Mouse (Mus musculus) midbrain, postnatal 0 days (tissue): ENCODE results near the gene Krtap1-3. TPM values are rescaled to one million over a fixed set of nuclear protein-coding genes. Genes with fewer than 3 reads are reported as not detected.
"Not testable (repeated sequence)": the region's sequence is repeated elsewhere in the genome, so short reads cannot be mapped to it uniquely, and the experiment has no call there.

Experiments
- ATAC-seq: fragments of 200-750 bp; cut with Nextera tagmentation; 2 replicates; pipeline ENCODE4 v1.8.0; 2017; ENCODE audit warnings: moderate number of reproducible peaks, mild to moderate bottlenecking, moderate TSS enrichment, moderate library complexity; ENCODE audit not compliant: low FRiP score
- DNase-seq: peaks from one replicate; pipeline ENCODE4 v3.0.0-alpha.2; 2015; ENCODE audit warnings: low spot score
- H3K27ac ChIP-seq: fragments of 300-500 bp; sonication (generic); 2 replicates; pipeline ENCODE4 v1.5.1; 2014; ENCODE audit warnings: low read depth, mild to moderate bottlenecking, low read length, mixed read lengths
- H3K27me3 ChIP-seq: fragments of 300-500 bp; sonication (generic); 2 replicates; pipeline ENCODE4 v1.6.1; 2014; ENCODE audit warnings: low read length, control low read depth, mixed read lengths; ENCODE audit not compliant: insufficient read depth
- H3K36me3 ChIP-seq: fragments of 300-500 bp; sonication (generic); 2 replicates; pipeline ENCODE4 v1.6.1; 2014; ENCODE audit warnings: low read length, control low read depth, mixed read lengths; ENCODE audit not compliant: insufficient read depth
- H3K4me1 ChIP-seq: fragments of 300-500 bp; sonication (generic); 2 replicates; pipeline ENCODE4 v1.6.1; 2014; ENCODE audit warnings: mild to moderate bottlenecking, control low read depth, antibody characterized with exemption, low read length, mixed read lengths; ENCODE audit not compliant: insufficient read depth
- H3K4me2 ChIP-seq: fragments of 300-500 bp; sonication (generic); 2 replicates; pipeline ENCODE4 v1.6.1; 2014; ENCODE audit warnings: low read depth, mild to moderate bottlenecking, low read length, mixed read lengths; ENCODE audit not compliant: poor library complexity, severe bottlenecking
- H3K4me3 ChIP-seq: fragments of 300-500 bp; sonication (generic); 2 replicates; pipeline ENCODE4 v1.5.1; 2014; ENCODE audit warnings: low read depth, mild to moderate bottlenecking, low read length, moderate library complexity
- H3K9ac ChIP-seq: fragments of 300-500 bp; sonication (generic); replicated peaks from 2 replicates; pipeline ENCODE4 v1.6.1; 2014; ENCODE audit warnings: mild to moderate bottlenecking, low read length, moderate library complexity, mixed read lengths; ENCODE audit not compliant: poor library complexity, severe bottlenecking
- H3K9me3 ChIP-seq: fragments of 300-500 bp; sonication (generic); 2 replicates; pipeline ENCODE4 v1.6.1; 2016; ENCODE audit warnings: low read length, control low read depth
- CTCF ChIP-seq: IDR thresholded peaks from 2 replicates; pipeline ENCODE4 v1.5.1; 2016; ENCODE audit warnings: antibody characterized with exemption, mild to moderate bottlenecking
- WGBS: fragments of 180-500 bp; shearing (Covaris S2); extraction: QIAGEN DNeasy Blood & Tissue Kit; methylation state at CpG from one replicate; pipeline ENCODE4 v1.1.7; 2014; 5-methylcytosine and 5-hydroxymethylcytosine counted together
- polyA plus RNA-seq: library from polyadenylated mRNA; unstranded; fragments of >200 nt; fragmentation: Nextera tagmentation; extraction: Ambion mirVana; gene quantifications from 2 replicates; pipeline ENCODE4 v1.2.1, GENCODE M21; 2015
- total RNA-seq: library from RNA; depleted of rRNA; stranded (reverse); fragments of >200 nt; gene quantifications from 2 replicates; pipeline ENCODE4 v1.2.3, GENCODE M21; 2014

Gene Krtap1-3
- total and polyA plus RNA-seq, 2 experiments from 2014 or later, result not detected

- DNase-seq (no peak), ATAC-seq (no peak)
- no peak within 1 kb of the TSS for H3K4me2 ChIP-seq
- H3K9me3 ChIP-seq, result no peaks in the 10 kb centered on the region
- no peaks in the 10 kb centered on the region for H3K36me3 ChIP-seq
- no peaks in the 10 kb centered on the region for H3K27me3 ChIP-seq
- H3K4me1 ChIP-seq, result no peaks in the 10 kb centered on the region
- no peak for TF ChIP-seq CTCF
- no peak within 1 kb of the TSS for H3K4me3 ChIP-seq
- no peak within 1 kb of the TSS for H3K27ac ChIP-seq
- H3K9ac ChIP-seq, result no peak within 1 kb of the TSS
- 84% methylated on average over 4 of the region's 4 CpGs for WGBS
Observed at GRCm38 (mm10) chr11:99628138-99628537, 37.0 kb upstream of the Krtap1-3 start, which contains the start of gene Krtap4-1. Gene Krtap4-1 (minus strand): TSS chr11:99628238.

GRCm38 (mm10) chr11:99620335-99620734 is 29.2 kb upstream of the Krtap1-3 start, which contains the start of gene Gm11562:
Gene Gm11562 (minus strand): TSS chr11:99620435.
- no peak within 1 kb of the TSS for H3K4me2 ChIP-seq
- no peak for TF ChIP-seq CTCF

DNA sequence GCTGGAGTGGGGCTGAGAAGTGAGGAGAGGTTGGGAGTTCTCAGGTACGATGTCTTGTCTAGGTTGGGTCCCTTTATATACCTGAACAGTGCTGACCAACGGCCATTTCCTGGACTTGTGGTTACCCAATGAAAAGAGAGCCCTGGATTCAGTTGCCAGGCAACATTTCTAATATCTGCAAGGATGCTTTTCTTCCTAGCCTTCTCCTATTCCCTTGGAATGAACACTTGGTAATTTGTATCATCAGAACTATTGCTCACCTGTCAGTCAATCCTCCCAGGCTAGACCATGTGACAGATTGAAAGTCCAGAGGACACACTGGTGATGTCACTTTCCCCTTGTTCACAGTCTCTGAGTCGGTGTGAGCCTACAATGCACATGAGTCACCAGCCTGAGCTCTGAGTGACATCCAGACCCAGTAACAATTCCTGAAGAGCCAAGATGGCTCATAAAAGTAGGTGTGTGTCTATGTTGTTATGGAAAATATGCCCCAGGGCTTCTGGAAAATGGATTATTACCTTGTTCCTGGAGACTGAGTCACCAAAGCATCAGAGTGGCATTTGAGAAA is 23.7 kb upstream of the Krtap1-3 start, which contains the start of gene Krtap2-4:
Gene Krtap2-4, minus strand, starts transcription at position 51 of the 568 bp plus-strand sequence.
- H3K27ac ChIP-seq, result no peak within 1 kb of the TSS
- no peaks in the 10 kb centered on the region for H3K27me3 ChIP-seq
- no peak for ATAC-seq
- H3K4me2 ChIP-seq, result no peak within 1 kb of the TSS
- H3K4me1 ChIP-seq, result no peaks in the 10 kb centered on the region
- no peak within 1 kb of the TSS for H3K9ac ChIP-seq
- no peak for DNase-seq
- H3K36me3 ChIP-seq, result no peaks in the 10 kb centered on the region
- no peaks in the 10 kb centered on the region for H3K9me3 ChIP-seq
- WGBS, result 71% methylated on average over 3 of the region's 3 CpGs
- no peak for TF ChIP-seq CTCF
- no peak within 1 kb of the TSS for H3K4me3 ChIP-seq

More at GRCm38 (mm10) chr11:99620335-99620734, 29.2 kb upstream of the Krtap1-3 start, which contains the start of gene Gm11562:
- no peaks in the 10 kb centered on the region for H3K27me3 ChIP-seq
- 91% methylated on average over 2 of the region's 2 CpGs for WGBS
- DNase-seq, result no peak
- no peak within 1 kb of the TSS for H3K9ac ChIP-seq
- ATAC-seq, result no peak
- no peaks in the 10 kb centered on the region for H3K4me1 ChIP-seq
- no peak within 1 kb of the TSS for H3K4me3 ChIP-seq
- no peaks in the 10 kb centered on the region for H3K9me3 ChIP-seq
- no peaks in the 10 kb centered on the region for H3K36me3 ChIP-seq
- no peak within 1 kb of the TSS for H3K27ac ChIP-seq

- H3K4me2 ChIP-seq, H3K27ac ChIP-seq, H3K4me1 ChIP-seq, H3K4me3 ChIP-seq, H3K9me3 ChIP-seq, ATAC-seq, DNase-seq, H3K36me3 ChIP-seq, H3K27me3 ChIP-seq, H3K9ac ChIP-seq: not testable (repeated sequence)
- WGBS, result 60% methylated on average over 1 of the region's 2 CpGs
Observed at GRCm38 (mm10) chr11:99610089-99610488, 18.9 kb upstream of the Krtap1-3 start, which contains the start of gene Gm11937. Gene Gm11937 (minus strand): TSS chr11:99610189.

DNA sequence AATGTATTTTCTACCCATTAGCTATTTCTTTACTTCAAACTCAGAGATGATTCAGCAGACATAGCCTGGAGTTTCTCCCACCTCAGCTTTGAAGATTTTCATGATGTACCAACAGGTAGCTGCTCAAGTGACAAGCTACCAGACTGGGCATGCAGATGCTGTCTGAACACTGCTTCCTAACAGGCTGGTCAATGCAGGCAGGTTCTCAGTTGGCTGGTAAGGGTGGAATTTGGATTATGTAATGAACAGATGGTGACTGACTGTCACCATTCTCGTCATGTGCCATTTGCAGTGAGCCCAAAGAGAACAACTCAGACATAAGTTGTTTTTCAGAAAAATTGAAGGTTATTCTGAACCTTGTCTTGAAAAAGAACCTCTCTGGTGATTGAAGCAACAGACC is 18.0 kb upstream of the Krtap1-3 start:
- H3K27ac ChIP-seq, result no peak overlapping the region
- no peak overlapping the region for H3K4me3 ChIP-seq
- ATAC-seq (no peak), DNase-seq (peak; percentile 5)
- no peaks in the 10 kb centered on the region for H3K27me3 ChIP-seq
- no peaks in the 10 kb centered on the region for H3K36me3 ChIP-seq
- no peak overlapping the region for H3K9ac ChIP-seq
- no peaks in the 10 kb centered on the region for H3K9me3 ChIP-seq
- H3K4me1 ChIP-seq, result no peaks in the 10 kb centered on the region
- 78% methylated on average over 1 of the region's 1 CpGs for WGBS
- H3K4me2 ChIP-seq, result no peak overlapping the region
- TF ChIP-seq CTCF, result no peak

DNA sequence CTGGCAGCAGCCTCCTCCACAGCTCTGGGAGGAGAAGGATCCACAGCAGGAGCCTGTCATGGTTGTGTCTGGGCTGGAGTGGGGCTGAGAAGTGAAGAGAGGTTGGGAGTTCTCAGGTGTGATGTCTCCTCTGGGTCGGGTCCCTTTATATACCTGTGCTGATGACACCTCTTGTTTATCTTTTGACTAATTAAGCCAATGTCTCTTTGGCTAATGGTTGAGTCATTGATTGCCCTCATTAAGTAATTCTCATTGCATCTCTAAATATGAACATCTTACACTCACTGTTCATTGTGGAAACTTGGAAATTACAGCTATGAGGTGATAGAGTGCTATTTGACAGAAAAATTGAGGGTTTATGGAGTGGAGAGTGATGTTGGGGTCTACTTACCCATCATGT is 12.1 kb upstream of the Krtap1-3 start, which contains the start of gene Gm11938:
Gene Gm11938, minus strand, starts transcription at position 101 of the 400 bp plus-strand sequence.
- not testable (repeated sequence) for H3K27ac ChIP-seq, ATAC-seq, H3K9me3 ChIP-seq, H3K36me3 ChIP-seq, H3K4me1 ChIP-seq, H3K4me3 ChIP-seq, H3K9ac ChIP-seq, DNase-seq, H3K4me2 ChIP-seq, H3K27me3 ChIP-seq
- WGBS, result 86% methylated on average over 1 of the region's 1 CpGs

- H3K9ac ChIP-seq, ATAC-seq, H3K4me2 ChIP-seq, DNase-seq, H3K9me3 ChIP-seq, H3K4me3 ChIP-seq, H3K36me3 ChIP-seq, H3K4me1 ChIP-seq, H3K27ac ChIP-seq, H3K27me3 ChIP-seq: not testable (repeated sequence)
- 86% methylated on average over 6 of the region's 6 CpGs for WGBS
Observed at GRCm38 (mm10) chr11:99597742-99598141, 6.6 kb upstream of the Krtap1-3 start, which contains the start of gene Krtap9-3. Gene Krtap9-3 (minus strand): TSS chr11:99598105.
